Mouse (Mus musculus): ENCODE results near the gene Gab2. TPM values are rescaled to one million over a fixed set of nuclear protein-coding genes. Genes with fewer than 3 reads are reported as not detected.

Gab2 gene
- polyA plus RNA-seq, 1 experiment from 2014 or later: 5.7 TPM

- no peaks in the 10 kb centered on the region for H3K36me3 ChIP-seq (replicated peaks; ENCODE audit: control insufficient read depth, insufficient read depth, low read depth, low read length)
- DNase-seq (ENCODE audit: low spot score) (no peak), ATAC-seq (replicated peaks; ENCODE audit: insufficient number of reproducible peaks, low FRiP score, low TSS enrichment, low read depth) (no peak)
- no peaks in the 10 kb centered on the region for H3K4me1 ChIP-seq (ENCODE audit: control insufficient read depth, insufficient read depth, low read length)
- H3K9ac ChIP-seq (replicated peaks; ENCODE audit: low read length): no peak overlapping the region
- no peak overlapping the region for H3K27ac ChIP-seq (replicated peaks; ENCODE audit: low read depth, low read length)
- no peak overlapping the region for H3K4me3 ChIP-seq (ENCODE audit: low read depth, low read length)
- H3K4me2 ChIP-seq (ENCODE audit: low read depth, low read length): no peak overlapping the region
- H3K27me3 ChIP-seq (ENCODE audit: control insufficient read depth, insufficient read depth, low read length): no peaks in the 10 kb centered on the region
- no peaks in the 10 kb centered on the region for H3K9me3 ChIP-seq (replicated peaks; ENCODE audit: control insufficient read depth, low read length)
- WGBS: 46% methylated on average over 2 of the region's 2 CpGs
These were observed 215.6 kb downstream of the Gab2 start for GRCm38 (mm10) chr7:97296986-97297385.

GRCm38 (mm10) chr7:97297466-97297865 lies 216.1 kb downstream of the Gab2 start:
- Histone ChIP-seq H3K4me1 (ENCODE audit: control insufficient read depth, insufficient read depth, low read length) (no peaks in the 10 kb centered on the region), H3K4me3 (ENCODE audit: low read depth, low read length) (no peak overlapping the region), H3K36me3 (replicated peaks; ENCODE audit: control insufficient read depth, insufficient read depth, low read depth, low read length) (no peaks in the 10 kb centered on the region), H3K27me3 (ENCODE audit: control insufficient read depth, insufficient read depth, low read length) (no peaks in the 10 kb centered on the region), H3K27ac (replicated peaks; ENCODE audit: low read depth, low read length) (no peak overlapping the region), H3K4me2 (ENCODE audit: low read depth, low read length) (no peak overlapping the region), H3K9me3 (replicated peaks; ENCODE audit: control insufficient read depth, low read length) (no peaks in the 10 kb centered on the region), H3K9ac (replicated peaks; ENCODE audit: low read length) (no peak overlapping the region)
- ATAC-seq (replicated peaks; ENCODE audit: insufficient number of reproducible peaks, low FRiP score, low TSS enrichment, low read depth) (0 out of 2 replicates have a peak, but pooled peaks have one; percentile 23), DNase-seq (ENCODE audit: low spot score) (peak; percentile 81)
- 2% methylated on average over 2 of the region's 2 CpGs for WGBS

GRCm38 (mm10) chr7:97298279-97298678 lies 216.9 kb downstream of the Gab2 start:
- H3K4me1 ChIP-seq (ENCODE audit: control insufficient read depth, insufficient read depth, low read length): no peaks in the 10 kb centered on the region
- no peak overlapping the region for H3K4me3 ChIP-seq (ENCODE audit: low read depth, low read length)
- DNase-seq (ENCODE audit: low spot score): no peak
- H3K9me3 ChIP-seq (replicated peaks; ENCODE audit: control insufficient read depth, low read length): no peaks in the 10 kb centered on the region
- ATAC-seq (replicated peaks; ENCODE audit: insufficient number of reproducible peaks, low FRiP score, low TSS enrichment, low read depth): no peak
- 89% methylated on average over 2 of the region's 2 CpGs for WGBS
- no peak overlapping the region for H3K4me2 ChIP-seq (ENCODE audit: low read depth, low read length)
- H3K9ac ChIP-seq (replicated peaks; ENCODE audit: low read length): no peak overlapping the region
- no peaks in the 10 kb centered on the region for H3K36me3 ChIP-seq (replicated peaks; ENCODE audit: control insufficient read depth, insufficient read depth, low read depth, low read length)
- no peaks in the 10 kb centered on the region for H3K27me3 ChIP-seq (ENCODE audit: control insufficient read depth, insufficient read depth, low read length)
- H3K27ac ChIP-seq (replicated peaks; ENCODE audit: low read depth, low read length): no peak overlapping the region

- no peaks in the 10 kb centered on the region for H3K4me1 ChIP-seq (ENCODE audit: control insufficient read depth, insufficient read depth, low read length)
- ATAC-seq (replicated peaks; ENCODE audit: insufficient number of reproducible peaks, low FRiP score, low TSS enrichment, low read depth) (no peak), DNase-seq (ENCODE audit: low spot score) (no peak)
- no peak overlapping the region for H3K9ac ChIP-seq (replicated peaks; ENCODE audit: low read length)
- H3K9me3 ChIP-seq (replicated peaks; ENCODE audit: control insufficient read depth, low read length): no peaks in the 10 kb centered on the region
- no peaks in the 10 kb centered on the region; the same call in 1 of the 2 replicates for H3K36me3 ChIP-seq (replicated peaks; ENCODE audit: control insufficient read depth, insufficient read depth, low read depth, low read length)
- WGBS: 79% methylated on average over 6 of the region's 6 CpGs
- no peak overlapping the region for H3K4me3 ChIP-seq (ENCODE audit: low read depth, low read length)
- no peak overlapping the region for H3K27ac ChIP-seq (replicated peaks; ENCODE audit: low read depth, low read length)
- H3K4me2 ChIP-seq (ENCODE audit: low read depth, low read length): no peak overlapping the region
- no peaks in the 10 kb centered on the region for H3K27me3 ChIP-seq (ENCODE audit: control insufficient read depth, insufficient read depth, low read length)
These were observed 217.6 kb downstream of the Gab2 start for GRCm38 (mm10) chr7:97298943-97299342.

- no peak overlapping the region for H3K4me2 ChIP-seq (ENCODE audit: low read depth, low read length)
- peaks cover 3% of the 10 kb centered on the region for H3K36me3 ChIP-seq (replicated peaks; ENCODE audit: control insufficient read depth, insufficient read depth, low read depth, low read length)
- DNase-seq (ENCODE audit: low spot score): no peak
- no peak overlapping the region for H3K27ac ChIP-seq (replicated peaks; ENCODE audit: low read depth, low read length)
- 90% methylated on average over 2 of the region's 2 CpGs for WGBS
- H3K4me1 ChIP-seq (ENCODE audit: control insufficient read depth, insufficient read depth, low read length): no peaks in the 10 kb centered on the region
- H3K4me3 ChIP-seq (ENCODE audit: low read depth, low read length): no peak overlapping the region
- no peak for ATAC-seq (replicated peaks; ENCODE audit: insufficient number of reproducible peaks, low FRiP score, low TSS enrichment, low read depth)
- H3K27me3 ChIP-seq (ENCODE audit: control insufficient read depth, insufficient read depth, low read length): no peaks in the 10 kb centered on the region
- H3K9me3 ChIP-seq (replicated peaks; ENCODE audit: control insufficient read depth, low read length): no peaks in the 10 kb centered on the region
- H3K9ac ChIP-seq (replicated peaks; ENCODE audit: low read length): no peak overlapping the region
These were observed 219.5 kb downstream of the Gab2 start for GRCm38 (mm10) chr7:97300914-97301313.

GRCm38 (mm10) chr7:97301321-97301720 lies 219.9 kb downstream of the Gab2 start:
- ATAC-seq (replicated peaks; ENCODE audit: insufficient number of reproducible peaks, low FRiP score, low TSS enrichment, low read depth): no peak
- H3K4me3 ChIP-seq (ENCODE audit: low read depth, low read length): no peak overlapping the region
- 80% methylated on average over 8 of the region's 8 CpGs for WGBS

GRCm38 (mm10) chr7:97302261-97302660 lies 220.9 kb downstream of the Gab2 start:
- no peaks in the 10 kb centered on the region for H3K27me3 ChIP-seq (ENCODE audit: control insufficient read depth, insufficient read depth, low read length)
- WGBS: 87% methylated on average over 4 of the region's 4 CpGs
- no peak overlapping the region for H3K4me3 ChIP-seq (ENCODE audit: low read depth, low read length)
- H3K4me1 ChIP-seq (ENCODE audit: control insufficient read depth, insufficient read depth, low read length): no peaks in the 10 kb centered on the region
- H3K4me2 ChIP-seq (ENCODE audit: low read depth, low read length): no peak overlapping the region
- no peak overlapping the region for H3K9ac ChIP-seq (replicated peaks; ENCODE audit: low read length)
- H3K9me3 ChIP-seq (replicated peaks; ENCODE audit: control insufficient read depth, low read length): no peaks in the 10 kb centered on the region
- DNase-seq (ENCODE audit: low spot score): no peak
- H3K36me3 ChIP-seq (replicated peaks; ENCODE audit: control insufficient read depth, insufficient read depth, low read depth, low read length): peaks cover 3% of the 10 kb centered on the region
- ATAC-seq (replicated peaks; ENCODE audit: insufficient number of reproducible peaks, low FRiP score, low TSS enrichment, low read depth): no peak
- no peak overlapping the region for H3K27ac ChIP-seq (replicated peaks; ENCODE audit: low read depth, low read length)

More at GRCm38 (mm10) chr7:97301321-97301720, 219.9 kb downstream of the Gab2 start:
- no peaks in the 10 kb centered on the region for H3K27me3 ChIP-seq (ENCODE audit: control insufficient read depth, insufficient read depth, low read length)
- DNase-seq (ENCODE audit: low spot score): no peak
- no peaks in the 10 kb centered on the region for H3K4me1 ChIP-seq (ENCODE audit: control insufficient read depth, insufficient read depth, low read length)
- no peak overlapping the region for H3K9ac ChIP-seq (replicated peaks; ENCODE audit: low read length)
- H3K9me3 ChIP-seq (replicated peaks; ENCODE audit: control insufficient read depth, low read length): no peaks in the 10 kb centered on the region
- peaks cover 3% of the 10 kb centered on the region for H3K36me3 ChIP-seq (replicated peaks; ENCODE audit: control insufficient read depth, insufficient read depth, low read depth, low read length)
- no peak overlapping the region for H3K4me2 ChIP-seq (ENCODE audit: low read depth, low read length)
- H3K27ac ChIP-seq (replicated peaks; ENCODE audit: low read depth, low read length): no peak overlapping the region

GRCm38 (mm10) chr7:97302876-97303275 lies 221.5 kb downstream of the Gab2 start:
- H3K27ac ChIP-seq (replicated peaks; ENCODE audit: low read depth, low read length): no peak overlapping the region
- no peaks in the 10 kb centered on the region for H3K27me3 ChIP-seq (ENCODE audit: control insufficient read depth, insufficient read depth, low read length)
- no peaks in the 10 kb centered on the region for H3K9me3 ChIP-seq (replicated peaks; ENCODE audit: control insufficient read depth, low read length)
- 81% methylated on average over 4 of the region's 4 CpGs for WGBS
- H3K4me1 ChIP-seq (ENCODE audit: control insufficient read depth, insufficient read depth, low read length): no peaks in the 10 kb centered on the region
- no peak overlapping the region for H3K4me3 ChIP-seq (ENCODE audit: low read depth, low read length)
- peaks cover 3% of the 10 kb centered on the region for H3K36me3 ChIP-seq (replicated peaks; ENCODE audit: control insufficient read depth, insufficient read depth, low read depth, low read length)
- no peak overlapping the region for H3K4me2 ChIP-seq (ENCODE audit: low read depth, low read length)
- no peak overlapping the region for H3K9ac ChIP-seq (replicated peaks; ENCODE audit: low read length)
- no peak for ATAC-seq (replicated peaks; ENCODE audit: insufficient number of reproducible peaks, low FRiP score, low TSS enrichment, low read depth)
- DNase-seq (ENCODE audit: low spot score): no peak
